Mouse (Mus musculus) liver, embryonic 11.5 days (tissue): ENCODE data around the gene Kcnj15. TPM values are rescaled to one million over a fixed set of nuclear protein-coding genes. Genes with fewer than 3 reads are reported as not detected.
A peak's percentile ranks its signal among the peaks of the same experiment; 100 is the strongest.

Experiments
- ATAC-seq: fragments of 200-750 bp; cut with Nextera tagmentation; replicated peaks from 2 replicates; pipeline ENCODE4 v1.8.0; 2017; ENCODE audit warnings: moderate number of reproducible peaks, mild to moderate bottlenecking, moderate TSS enrichment, moderate library complexity; ENCODE audit not compliant: low FRiP score
- DNase-seq: peaks from one replicate; pipeline ENCODE4 v3.0.0-alpha.2; 2017; ENCODE audit warnings: low spot score
- H3K27ac ChIP-seq: fragments of 300-500 bp; sonication (generic); 2 replicates; pipeline ENCODE4 v1.5.1; 2014; ENCODE audit warnings: mild to moderate bottlenecking, low read depth, low read length, control low read depth
- H3K27me3 ChIP-seq: fragments of 300-500 bp; sonication (generic); replicated peaks from 2 replicates; pipeline ENCODE4 v1.6.1; 2014; ENCODE audit warnings: low read length, mixed read lengths; ENCODE audit not compliant: control insufficient read depth, insufficient read depth
- H3K36me3 ChIP-seq: fragments of 300-500 bp; sonication (generic); 2 replicates; pipeline ENCODE4 v1.6.1; 2014; ENCODE audit warnings: mild to moderate bottlenecking, low read length, moderate library complexity, mixed read lengths; ENCODE audit not compliant: control insufficient read depth, insufficient read depth
- H3K4me1 ChIP-seq: fragments of 300-500 bp; sonication (generic); replicated peaks from 2 replicates; pipeline ENCODE4 v1.6.1; 2014; ENCODE audit warnings: low read length, mixed read lengths; ENCODE audit not compliant: control insufficient read depth, insufficient read depth
- H3K4me2 ChIP-seq: fragments of 300-500 bp; sonication (generic); 2 replicates; pipeline ENCODE4 v1.6.1; 2014; ENCODE audit warnings: mild to moderate bottlenecking, control low read depth, moderate library complexity
- H3K4me3 ChIP-seq: fragments of 300-500 bp; sonication (generic); 2 replicates; pipeline ENCODE4 v1.5.1; 2014; ENCODE audit warnings: low read depth, low read length, control low read depth
- H3K9ac ChIP-seq: fragments of 300-500 bp; sonication (generic); 2 replicates; pipeline ENCODE4 v1.6.1; 2014; ENCODE audit warnings: low read depth, low read length, control low read depth
- H3K9me3 ChIP-seq: fragments of 300-500 bp; sonication (generic); 2 replicates; pipeline ENCODE4 v1.6.1; 2016; ENCODE audit warnings: low read length, inconsistent platforms, mixed read lengths; ENCODE audit not compliant: control insufficient read depth
- WGBS: fragments of 180-500 bp; shearing (Covaris S2); extraction: QIAGEN DNeasy Blood & Tissue Kit; methylation state at CpG from one replicate; pipeline ENCODE4 v1.1.7; 2014; 5-methylcytosine and 5-hydroxymethylcytosine counted together
- polyA plus RNA-seq: library from polyadenylated mRNA; unstranded; fragments of >200 nt; fragmentation: Nextera tagmentation; extraction: Ambion mirVana; gene quantifications from 2 replicates; pipeline ENCODE4 v1.2.1, GENCODE M21; 2014

Gene Kcnj15
- polyA plus RNA-seq, 1 experiment from 2014 or later: 0.34 TPM

DNA sequence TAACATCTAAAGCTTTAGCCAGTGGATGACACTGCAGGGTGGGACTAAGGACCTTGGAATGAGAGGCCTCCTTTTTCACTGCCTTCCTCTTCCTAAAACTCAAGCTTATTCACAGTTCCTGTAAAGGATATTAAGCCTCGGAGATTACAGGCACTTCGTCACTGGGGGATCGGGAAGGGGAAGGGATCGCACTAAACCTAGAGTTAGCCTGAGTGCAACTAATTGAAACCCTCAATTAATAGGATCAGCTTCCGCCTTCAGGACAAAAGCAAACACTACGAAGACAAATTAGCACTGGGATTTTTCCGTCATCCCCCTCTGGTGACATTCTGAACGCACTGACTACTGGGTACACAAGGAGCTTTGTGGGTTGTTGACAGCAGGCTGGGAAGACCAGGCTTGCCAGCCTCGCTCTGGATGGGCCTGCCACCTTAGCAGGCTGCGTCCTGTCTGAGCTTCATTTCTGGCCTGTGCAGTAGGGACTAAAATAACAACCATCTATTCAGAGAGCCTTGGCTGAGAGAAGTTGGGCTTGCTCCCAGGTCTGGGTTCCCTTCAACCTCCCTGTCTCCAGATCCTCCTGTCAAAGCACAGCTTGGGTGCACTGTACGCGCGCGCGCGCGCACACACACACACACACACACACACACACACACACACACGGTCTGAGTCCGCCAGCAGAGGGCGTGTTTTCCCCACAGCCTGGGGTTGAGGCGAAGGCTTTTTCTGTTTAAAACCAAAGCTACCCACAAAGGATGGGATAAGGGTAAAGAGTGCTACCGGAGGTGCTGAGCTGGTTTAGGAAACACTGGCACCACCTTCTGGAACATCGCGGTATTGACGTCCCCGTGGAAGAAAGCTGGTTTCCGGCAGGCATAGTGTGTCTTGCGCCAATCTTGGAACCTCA is 83.8 kb downstream of the Kcnj15 start:
- Histone ChIP-seq H3K4me2 (peak overlapping the region; percentile 24; the same call in 1 of the 2 replicates), H3K27me3 (no peaks in the 10 kb centered on the region), H3K4me3 (no peak overlapping the region), H3K9ac (no peak overlapping the region), H3K27ac (no peak overlapping the region), H3K36me3 (no peaks in the 10 kb centered on the region), H3K9me3 (no peaks in the 10 kb centered on the region), H3K4me1 (0 out of 2 replicates have a peak, but pooled peaks cover 3% of the 10 kb centered on the region)
- WGBS: 34% methylated on average over 28 of the region's 28 CpGs
- ATAC-seq: peak; percentile 58; the same call in 1 of the 2 replicates
- peak; percentile 67 for DNase-seq

DNA sequence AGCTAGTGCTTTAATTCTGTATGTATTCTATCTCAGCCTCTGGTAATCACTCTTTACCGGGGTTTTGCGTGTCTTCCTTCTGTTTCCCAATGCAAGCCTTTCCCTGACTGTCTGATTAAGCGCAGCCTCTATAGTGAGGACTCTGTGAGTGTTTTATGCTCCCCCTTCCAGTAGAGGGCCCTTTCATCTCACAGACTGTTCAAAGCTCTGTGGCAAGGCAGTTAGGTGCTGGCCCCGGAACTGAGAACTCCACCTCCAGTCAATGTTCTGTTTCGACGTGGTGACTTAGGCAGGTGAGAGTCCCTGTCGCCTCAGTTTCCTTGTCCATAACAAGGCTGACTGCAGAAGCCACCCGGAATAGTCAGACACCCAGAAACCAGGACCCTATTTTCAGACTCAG is 84.7 kb downstream of the Kcnj15 start:
- DNase-seq (no peak), ATAC-seq (no peak)
- no peaks in the 10 kb centered on the region for H3K36me3 ChIP-seq
- no peaks in the 10 kb centered on the region for H3K9me3 ChIP-seq
- H3K4me3 ChIP-seq: no peak overlapping the region
- H3K27ac ChIP-seq: no peak overlapping the region
- H3K4me2 ChIP-seq: no peak overlapping the region
- peaks cover 8% of the 10 kb centered on the region; the same call in 1 of the 2 replicates for H3K4me1 ChIP-seq
- H3K27me3 ChIP-seq: no peaks in the 10 kb centered on the region
- whole genome bisulfite sequencing: 56% methylated on average over 8 of the region's 8 CpGs
- no peak overlapping the region for H3K9ac ChIP-seq

DNA sequence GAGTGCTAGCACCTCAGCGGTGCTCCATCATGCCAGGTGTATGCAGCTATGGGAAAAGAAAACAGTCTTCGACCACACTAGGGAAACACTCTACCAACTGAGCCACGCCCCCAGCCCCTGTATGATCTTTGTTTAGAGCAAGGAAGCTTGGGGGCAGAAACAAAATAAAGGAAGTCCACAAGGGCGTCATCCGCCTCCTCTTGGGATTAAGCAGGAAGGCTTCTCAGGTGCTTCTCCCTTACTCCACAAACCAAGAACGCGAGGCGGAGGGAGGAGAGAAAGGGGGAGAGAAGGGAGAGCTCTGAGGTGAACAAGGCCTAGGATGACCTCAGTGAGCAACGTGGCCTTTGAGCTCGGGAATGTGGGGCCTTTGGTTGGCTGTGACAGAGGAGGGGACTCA is 87.6 kb downstream of the Kcnj15 start:
- no peaks in the 10 kb centered on the region for H3K36me3 ChIP-seq
- peaks cover 17% of the 10 kb centered on the region for H3K4me1 ChIP-seq
- no peaks in the 10 kb centered on the region for H3K9me3 ChIP-seq
- H3K4me3 ChIP-seq: no peak overlapping the region
- H3K27ac ChIP-seq: no peak overlapping the region
- H3K9ac ChIP-seq: no peak overlapping the region
- no peak for ATAC-seq
- no peak overlapping the region for H3K4me2 ChIP-seq
- H3K27me3 ChIP-seq: no peaks in the 10 kb centered on the region
- 56% methylated on average over 10 of the region's 10 CpGs for WGBS
- DNase-seq: no peak

DNA sequence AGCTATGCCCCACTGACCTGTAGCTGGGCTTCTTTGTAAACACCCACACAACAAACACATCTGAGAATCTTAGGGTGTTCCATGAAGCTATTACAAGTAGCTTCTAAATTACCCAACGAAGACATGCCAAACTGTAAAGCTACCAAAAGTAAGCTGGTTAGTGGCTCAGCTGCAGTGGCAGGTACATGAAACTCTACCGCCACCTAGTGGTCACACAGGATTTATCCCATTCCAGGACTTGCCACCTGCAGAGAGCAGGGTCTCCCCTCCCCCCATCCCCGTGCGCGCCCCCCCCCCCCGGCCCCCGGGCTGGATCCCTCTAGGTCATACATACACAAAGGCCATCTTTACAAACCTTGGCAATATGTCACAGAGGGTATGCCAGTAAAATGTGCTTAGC is 88.5 kb downstream of the Kcnj15 start:
- WGBS: 4% methylated on average over 6 of the region's 7 CpGs
- Histone ChIP-seq H3K4me3 (no peak overlapping the region), H3K4me2 (no peak overlapping the region), H3K9me3 (no peaks in the 10 kb centered on the region), H3K27me3 (no peaks in the 10 kb centered on the region), H3K27ac (no peak overlapping the region), H3K36me3 (no peaks in the 10 kb centered on the region), H3K4me1 (peaks cover 17% of the 10 kb centered on the region), H3K9ac (no peak overlapping the region)
- DNase-seq: peak; percentile 61
- no peak for ATAC-seq

DNA sequence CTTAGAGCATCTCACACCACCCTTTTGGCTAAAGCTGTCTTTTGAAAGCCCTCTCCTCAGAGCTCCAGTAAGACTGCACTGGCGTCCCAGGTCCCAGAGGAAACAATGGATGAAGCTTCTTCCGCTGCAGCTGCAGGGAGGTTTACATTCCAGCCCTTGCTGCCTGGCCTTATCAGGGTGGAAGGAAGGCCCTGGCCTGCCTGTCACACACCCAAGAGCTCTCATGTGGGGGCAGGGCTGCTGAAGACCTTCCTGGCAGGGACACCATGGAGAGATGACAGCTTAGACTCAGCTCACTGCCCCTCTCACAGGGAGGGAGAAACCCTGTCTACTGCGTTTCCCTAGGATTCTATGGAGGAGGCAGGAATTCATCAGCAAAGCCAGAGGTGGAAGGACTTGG is 89.8 kb downstream of the Kcnj15 start:
- peak overlapping the region; percentile 52; the same call in 1 of the 2 replicates for H3K27ac ChIP-seq
- no peak overlapping the region for H3K9ac ChIP-seq

DNA sequence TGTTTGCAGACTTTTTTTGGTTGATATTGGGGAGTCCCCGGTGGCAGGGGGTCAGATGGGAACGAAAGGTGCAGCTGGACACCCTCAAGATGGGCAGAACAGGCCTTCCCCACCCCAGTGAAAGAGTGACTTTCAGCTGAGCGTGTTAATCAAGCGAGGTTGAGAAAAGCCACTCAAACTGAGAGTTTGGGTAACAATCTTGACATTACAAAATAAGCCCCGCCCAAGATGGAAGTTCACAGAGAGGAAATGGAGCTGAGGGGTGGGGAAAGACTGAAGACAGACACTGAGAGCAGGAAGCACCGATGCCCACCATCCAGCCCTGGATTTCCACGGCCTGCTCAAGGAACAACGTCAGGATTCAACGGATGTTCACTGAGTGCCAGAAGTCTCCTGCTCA is 91.2 kb downstream of the Kcnj15 start:
- ATAC-seq: no peak
- Histone ChIP-seq H3K4me1 (peaks cover 18% of the 10 kb centered on the region), H3K27ac (no peak overlapping the region)

More for the DNA sequence above, 89.8 kb downstream of the Kcnj15 start:
- 8% methylated on average over 3 of the region's 3 CpGs for WGBS
- Histone ChIP-seq H3K4me1 (peaks cover 18% of the 10 kb centered on the region), H3K27me3 (no peaks in the 10 kb centered on the region), H3K4me2 (peak overlapping the region; percentile 12; the same call in 1 of the 2 replicates), H3K36me3 (no peaks in the 10 kb centered on the region), H3K9me3 (no peaks in the 10 kb centered on the region), H3K4me3 (no peak overlapping the region)
- DNase-seq (peak; percentile 59), ATAC-seq (peak; percentile 80)

DNA sequence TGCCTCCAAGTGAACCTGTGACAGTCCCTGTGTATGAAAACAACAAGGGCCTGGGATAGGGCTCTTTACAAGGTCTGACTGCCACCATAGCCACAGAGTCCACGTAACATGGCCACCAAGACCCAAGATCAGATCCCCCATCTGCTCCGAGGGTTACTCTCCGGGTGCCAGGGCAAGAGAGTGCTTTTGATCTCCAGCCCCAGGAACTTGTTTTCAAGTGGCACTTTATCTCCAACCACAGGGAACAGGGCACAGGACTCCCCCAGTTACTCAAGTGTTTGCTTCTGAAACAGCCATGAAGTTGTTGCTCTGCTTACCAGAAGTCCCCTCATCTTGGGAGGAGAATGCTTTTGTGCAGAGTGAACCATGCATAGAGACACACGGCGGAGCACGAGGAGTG is 92.0 kb downstream of the Kcnj15 start:
- Histone ChIP-seq H3K9ac (no peak overlapping the region), H3K4me1 (peaks cover 18% of the 10 kb centered on the region), H3K4me2 (no peak overlapping the region), H3K36me3 (no peaks in the 10 kb centered on the region), H3K27me3 (no peaks in the 10 kb centered on the region), H3K27ac (no peak overlapping the region), H3K9me3 (no peaks in the 10 kb centered on the region), H3K4me3 (no peak overlapping the region)
- ATAC-seq (no peak), DNase-seq (no peak)
- 78% methylated on average over 6 of the region's 6 CpGs for WGBS

More for the DNA sequence above, 91.2 kb downstream of the Kcnj15 start:
- Histone ChIP-seq H3K4me2 (no peak overlapping the region), H3K27me3 (no peaks in the 10 kb centered on the region), H3K9ac (no peak overlapping the region), H3K9me3 (no peaks in the 10 kb centered on the region), H3K4me3 (no peak overlapping the region), H3K36me3 (no peaks in the 10 kb centered on the region)
- WGBS: 72% methylated on average over 9 of the region's 9 CpGs
- no peak for DNase-seq

DNA sequence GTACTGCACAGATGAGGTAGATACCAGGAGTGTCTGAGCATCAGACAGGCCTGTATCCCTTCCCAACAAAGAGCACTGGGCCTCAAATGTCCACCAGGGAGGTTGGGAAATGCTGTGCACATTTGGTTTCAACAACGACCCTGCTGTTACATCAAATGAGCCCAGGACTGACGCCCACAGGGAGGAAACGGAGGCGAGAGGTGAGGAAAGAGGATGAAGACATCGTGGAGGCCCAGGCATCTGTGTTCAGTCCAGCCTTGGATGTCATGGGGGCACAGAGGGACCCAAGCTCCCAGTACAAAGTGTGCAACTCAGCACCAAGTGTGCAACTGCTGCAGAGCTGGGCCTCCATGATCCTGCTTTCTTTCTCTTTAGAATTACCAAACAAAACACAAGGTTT is 92.4 kb downstream of the Kcnj15 start:
- H3K4me2 ChIP-seq: no peak overlapping the region
- 74% methylated on average over 5 of the region's 5 CpGs for WGBS
- H3K9ac ChIP-seq: no peak overlapping the region
- ATAC-seq: no peak
- H3K4me1 ChIP-seq: peaks cover 18% of the 10 kb centered on the region
- DNase-seq: no peak
- H3K27ac ChIP-seq: no peak overlapping the region
- no peak overlapping the region for H3K4me3 ChIP-seq
- no peaks in the 10 kb centered on the region for H3K27me3 ChIP-seq
- H3K36me3 ChIP-seq: no peaks in the 10 kb centered on the region
- no peaks in the 10 kb centered on the region for H3K9me3 ChIP-seq
